Mouse (Mus musculus): ENCODE measurements around the gene Bcat1. TPM values are rescaled to one million over a fixed set of nuclear protein-coding genes. Genes with fewer than 3 reads are reported as not detected.
"Not testable (repeated sequence)": the region's sequence is repeated elsewhere in the genome, so short reads cannot be mapped to it uniquely, and the experiment has no call there.

Bcat1 gene
- polyA plus RNA-seq, 1 experiment from 2014 or later, result 100 TPM

- no peak overlapping the region for H3K9ac ChIP-seq (replicated peaks)
- H3K4me3 ChIP-seq, result no peak overlapping the region
- H3K27ac ChIP-seq (replicated peaks), result no peak overlapping the region
- no peak for ATAC-seq (replicated peaks)
- peaks cover 12% of the 10 kb centered on the region for H3K4me1 ChIP-seq
- no peaks in the 10 kb centered on the region for H3K9me3 ChIP-seq
- no peak overlapping the region for H3K4me2 ChIP-seq (replicated peaks)
- WGBS, result 67% methylated on average over 2 of the region's 2 CpGs
- H3K36me3 ChIP-seq, result no peaks in the 10 kb centered on the region
- no peaks in the 10 kb centered on the region for H3K27me3 ChIP-seq
Measured at GRCm38 (mm10) chr6:145114561-145114960, 38.6 kb upstream of the Bcat1 start.

GRCm38 (mm10) chr6:145112865-145113264 is 36.9 kb upstream of the Bcat1 start:
- Histone ChIP-seq H3K9me3 (no peaks in the 10 kb centered on the region), H3K4me2 (replicated peaks) (no peak overlapping the region), H3K9ac (replicated peaks) (no peak overlapping the region), H3K4me1 (peaks cover 12% of the 10 kb centered on the region), H3K36me3 (no peaks in the 10 kb centered on the region), H3K27me3 (no peaks in the 10 kb centered on the region), H3K27ac (replicated peaks) (no peak overlapping the region), H3K4me3 (no peak overlapping the region)
- 72% methylated on average over 6 of the region's 6 CpGs for WGBS
- ATAC-seq (replicated peaks), result no peak

GRCm38 (mm10) chr6:145110786-145111185 is 34.8 kb upstream of the Bcat1 start:
- no peaks in the 10 kb centered on the region for H3K9me3 ChIP-seq
- no peak for ATAC-seq (replicated peaks)
- WGBS, result 93% methylated on average over 4 of the region's 4 CpGs

GRCm38 (mm10) chr6:145106163-145106842 is 30.3 kb upstream of the Bcat1 start:
- H3K4me1 ChIP-seq, result no peaks in the 10 kb centered on the region
- no peaks in the 10 kb centered on the region for H3K27me3 ChIP-seq
- WGBS, result 93% methylated on average over 6 of the region's 6 CpGs
- no peaks in the 10 kb centered on the region for H3K9me3 ChIP-seq
- no peak overlapping the region for H3K9ac ChIP-seq (replicated peaks)
- no peaks in the 10 kb centered on the region for H3K36me3 ChIP-seq
- no peak for ATAC-seq (replicated peaks)
- no peak overlapping the region for H3K4me2 ChIP-seq (replicated peaks)
- H3K27ac ChIP-seq (replicated peaks), result no peak overlapping the region
- no peak overlapping the region for H3K4me3 ChIP-seq

More at GRCm38 (mm10) chr6:145110786-145111185, 34.8 kb upstream of the Bcat1 start:
- Histone ChIP-seq H3K4me3 (no peak overlapping the region), H3K36me3 (no peaks in the 10 kb centered on the region), H3K27me3 (no peaks in the 10 kb centered on the region), H3K4me2 (replicated peaks) (no peak overlapping the region), H3K27ac (replicated peaks) (no peak overlapping the region), H3K4me1 (peaks cover under 1% of the 10 kb centered on the region; the same call in 1 of the 2 replicates), H3K9ac (replicated peaks) (no peak overlapping the region)

GRCm38 (mm10) chr6:145105439-145105838 is 29.5 kb upstream of the Bcat1 start:
- Histone ChIP-seq H3K4me1 (no peaks in the 10 kb centered on the region), H3K4me3 (no peak overlapping the region), H3K9me3 (no peaks in the 10 kb centered on the region), H3K9ac (replicated peaks) (no peak overlapping the region), H3K27ac (replicated peaks) (no peak overlapping the region), H3K4me2 (replicated peaks) (no peak overlapping the region), H3K27me3 (no peaks in the 10 kb centered on the region), H3K36me3 (no peaks in the 10 kb centered on the region)
- WGBS, result 94% methylated on average over 10 of the region's 10 CpGs
- ATAC-seq (replicated peaks), result no peak

- H3K9me3 ChIP-seq, result no peaks in the 10 kb centered on the region
- WGBS, result 85% methylated on average over 10 of the region's 10 CpGs
- no peak overlapping the region for H3K4me3 ChIP-seq
- no peak for ATAC-seq (replicated peaks)
- H3K36me3 ChIP-seq, result no peaks in the 10 kb centered on the region
- no peaks in the 10 kb centered on the region for H3K27me3 ChIP-seq
- no peaks in the 10 kb centered on the region for H3K4me1 ChIP-seq
- no peak overlapping the region for H3K9ac ChIP-seq (replicated peaks)
- no peak overlapping the region for H3K27ac ChIP-seq (replicated peaks)
- H3K4me2 ChIP-seq (replicated peaks), result no peak overlapping the region
Measured at GRCm38 (mm10) chr6:145104241-145104939, 28.4 kb upstream of the Bcat1 start.

- Histone ChIP-seq H3K4me2 (replicated peaks) (no peak overlapping the region), H3K27ac (replicated peaks) (no peak overlapping the region), H3K4me1 (no peaks in the 10 kb centered on the region), H3K36me3 (no peaks in the 10 kb centered on the region), H3K27me3 (no peaks in the 10 kb centered on the region), H3K9ac (replicated peaks) (no peak overlapping the region), H3K9me3 (no peaks in the 10 kb centered on the region), H3K4me3 (no peak overlapping the region)
- no peak for ATAC-seq (replicated peaks)
- WGBS, result 75% methylated on average over 9 of the region's 9 CpGs
Measured at GRCm38 (mm10) chr6:145100923-145101322, 24.9 kb upstream of the Bcat1 start.

- Histone ChIP-seq H3K36me3 (no peaks in the 10 kb centered on the region), H3K4me3 (no peak overlapping the region), H3K4me2 (replicated peaks) (no peak overlapping the region), H3K27me3 (no peaks in the 10 kb centered on the region), H3K9me3 (no peaks in the 10 kb centered on the region), H3K27ac (replicated peaks) (no peak overlapping the region), H3K4me1 (no peaks in the 10 kb centered on the region), H3K9ac (replicated peaks) (no peak overlapping the region)
- no peak for ATAC-seq (replicated peaks)
- 78% methylated on average over 4 of the region's 4 CpGs for WGBS
Measured at GRCm38 (mm10) chr6:145094431-145094830, 18.4 kb upstream of the Bcat1 start.

- H3K4me2 ChIP-seq (replicated peaks); ATAC-seq (replicated peaks); H3K27me3 ChIP-seq; H3K4me1 ChIP-seq; H3K36me3 ChIP-seq; H3K9me3 ChIP-seq; H3K27ac ChIP-seq (replicated peaks); H3K4me3 ChIP-seq; H3K9ac ChIP-seq (replicated peaks): not testable (repeated sequence)
- WGBS, result 54% methylated on average over 7 of the region's 7 CpGs
Measured at GRCm38 (mm10) chr6:145093038-145093622, 17.1 kb upstream of the Bcat1 start.

DNA sequence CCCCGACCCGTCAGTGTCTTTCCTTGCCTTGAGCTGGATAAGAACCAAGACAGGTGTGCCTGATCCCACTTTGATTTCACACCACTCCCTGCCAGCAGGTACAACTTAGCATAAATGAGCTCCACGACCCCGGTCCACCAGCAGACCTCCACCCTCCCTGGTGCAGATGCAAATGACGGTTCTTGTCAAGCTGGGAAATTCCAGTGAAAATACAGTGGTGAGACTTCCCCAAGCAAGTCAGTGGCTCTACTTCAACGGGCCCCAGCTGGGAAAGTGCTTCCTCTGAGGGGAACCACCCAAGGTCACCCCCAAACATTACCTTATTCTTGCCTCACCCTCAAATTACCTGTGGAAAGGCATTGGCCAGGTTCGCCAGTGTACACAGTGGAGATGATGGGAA is 16.0 kb upstream of the Bcat1 start:
- Histone ChIP-seq H3K9me3 (no peaks in the 10 kb centered on the region), H3K4me3 (no peak overlapping the region), H3K9ac (replicated peaks) (no peak overlapping the region), H3K4me2 (replicated peaks) (no peak overlapping the region), H3K36me3 (no peaks in the 10 kb centered on the region), H3K27ac (replicated peaks) (no peak overlapping the region), H3K4me1 (no peaks in the 10 kb centered on the region), H3K27me3 (no peaks in the 10 kb centered on the region)
- ATAC-seq (replicated peaks), result no peak
- WGBS, result 85% methylated on average over 7 of the region's 7 CpGs

DNA sequence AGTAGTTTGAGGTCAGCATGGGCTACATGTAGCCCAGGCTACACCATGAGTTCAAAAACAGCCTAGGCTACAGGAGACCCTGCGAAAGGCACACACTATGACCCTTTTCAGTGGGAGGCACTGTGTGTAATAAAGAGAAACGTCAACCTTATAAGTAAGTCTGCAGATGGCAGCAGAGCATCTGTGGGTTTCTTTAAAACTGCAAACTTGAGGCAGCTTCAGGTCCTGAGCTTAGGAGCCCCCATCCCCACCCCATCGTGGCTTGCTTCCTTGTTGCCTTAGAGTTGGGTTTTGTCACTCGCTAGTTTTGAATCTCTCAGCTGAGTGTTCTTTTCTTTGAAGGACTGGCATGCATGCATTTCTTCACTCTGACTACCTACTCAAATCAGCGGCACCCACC is 14.9 kb upstream of the Bcat1 start:
- Histone ChIP-seq H3K4me2 (replicated peaks) (no peak overlapping the region), H3K4me3 (no peak overlapping the region), H3K27ac (replicated peaks) (no peak overlapping the region), H3K36me3 (no peaks in the 10 kb centered on the region), H3K9ac (replicated peaks) (no peak overlapping the region), H3K4me1 (no peaks in the 10 kb centered on the region), H3K9me3 (no peaks in the 10 kb centered on the region), H3K27me3 (no peaks in the 10 kb centered on the region)
- 76% methylated on average over 5 of the region's 5 CpGs for WGBS
- no peak for ATAC-seq (replicated peaks)

GRCm38 (mm10) chr6:145090201-145090863 is 14.3 kb upstream of the Bcat1 start:
- Histone ChIP-seq H3K27ac (replicated peaks) (no peak overlapping the region), H3K4me1 (no peaks in the 10 kb centered on the region), H3K4me2 (replicated peaks) (no peak overlapping the region), H3K4me3 (no peak overlapping the region), H3K36me3 (no peaks in the 10 kb centered on the region), H3K9ac (replicated peaks) (no peak overlapping the region), H3K9me3 (no peaks in the 10 kb centered on the region), H3K27me3 (no peaks in the 10 kb centered on the region)
- WGBS, result 80% methylated on average over 6 of the region's 6 CpGs
- no peak for ATAC-seq (replicated peaks)

Measured in forebrain, embryonic 15.5 days (tissue).